Mouse (Mus musculus): ENCODE data around the gene Olfr1394.
"Not testable (repeated sequence)": the region's sequence is repeated elsewhere in the genome, so short reads cannot be mapped to it uniquely, and the experiment has no call there.

GRCm38 (mm10) chr11:49176047-49176779 lies 22.0 kb downstream of the Olfr1394 start:
- TF ChIP-seq CTCF, EP300 (IDR thresholded peaks at IDR 0.05; ENCODE audit: low read depth): not testable (repeated sequence)
